8 mouse cellular contexts compared by ENCODE assay signal in the genomic region with DNA sequence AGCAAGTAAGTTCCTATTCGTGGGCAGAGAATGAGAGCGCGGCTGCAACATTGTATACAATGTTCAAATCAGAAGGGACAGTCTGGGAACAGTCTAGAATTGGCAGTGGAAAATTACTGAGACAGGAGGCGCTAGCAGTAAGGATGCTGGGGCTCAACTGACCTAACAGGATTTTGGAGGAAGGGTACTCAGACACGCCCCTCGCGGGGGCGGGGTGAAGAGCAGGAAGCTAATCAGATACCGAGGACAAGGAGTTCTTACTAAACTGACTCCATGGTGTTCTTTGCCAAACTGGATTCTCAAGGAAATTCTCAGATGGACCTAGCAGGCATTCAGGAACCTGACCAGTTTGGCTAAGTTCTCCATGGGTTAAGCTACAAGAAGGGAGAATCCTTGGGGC. TPM values are rescaled to one million over a fixed set of nuclear protein-coding genes. Genes with fewer than 3 reads are reported as not detected.
DNase-seq lines count a peak whose midpoint lies in the region; ATAC-seq and TF ChIP-seq lines count a peak whose summit lies in the region.
"Had no signal": no experiment of that assay in that cellular context is flagged by ENCODE, and none has a peak within 500 bp of the region (broad histone marks: within the 10 kb centered on the region; RNA-seq: fewer than 3 reads in every experiment).

No protein-coding gene starts in this region.

- no peaks in the 10 kb centered on the region for H3K9me3 ChIP-seq in hindbrain, embryonic 11.5 days (ENCODE audit: control insufficient read depth, low read length)
- no peaks in the 10 kb centered on the region for H3K9me3 ChIP-seq in hindbrain, embryonic 14.5 days (ENCODE audit: control insufficient read depth, low read length)
- H3K9me3 ChIP-seq in midbrain, postnatal 0 days (ENCODE audit: low read length): no peaks in the 10 kb centered on the region
- H3K9me3 ChIP-seq: embryonic facial prominence, embryonic 12.5 days had no signal

- H3K36me3 ChIP-seq in hindbrain, embryonic 11.5 days (ENCODE audit: control insufficient read depth, insufficient read depth, low read length): no peaks in the 10 kb centered on the region
- H3K36me3 ChIP-seq in hindbrain, embryonic 14.5 days (replicated peaks; ENCODE audit: control insufficient read depth, insufficient read depth): no peaks in the 10 kb centered on the region
- no peaks in the 10 kb centered on the region for H3K36me3 ChIP-seq in midbrain, postnatal 0 days (ENCODE audit: insufficient read depth, low read length)
- H3K36me3 ChIP-seq: embryonic facial prominence, embryonic 12.5 days had no signal

- H3K4me2 ChIP-seq in hindbrain, embryonic 11.5 days (replicated peaks; ENCODE audit: low read depth, low read length): no peak overlapping the region; the same call in 1 of the 2 replicates
- H3K4me2 ChIP-seq in hindbrain, embryonic 14.5 days (replicated peaks): no peak overlapping the region; the same call in 1 of the 2 replicates
- no peak overlapping the region for H3K4me2 ChIP-seq in midbrain, postnatal 0 days (ENCODE audit: low read depth, low read length, poor library complexity, severe bottlenecking)
- H3K4me2 ChIP-seq: embryonic facial prominence, embryonic 12.5 days had no signal

- H3K9ac ChIP-seq in hindbrain, embryonic 11.5 days (ENCODE audit: low read depth, low read length): no peak overlapping the region
- no peak overlapping the region for H3K9ac ChIP-seq in hindbrain, embryonic 14.5 days
- no peak overlapping the region for H3K9ac ChIP-seq in midbrain, postnatal 0 days (replicated peaks; ENCODE audit: low read length, poor library complexity, severe bottlenecking)
- H3K9ac ChIP-seq: embryonic facial prominence, embryonic 12.5 days had no signal

- ATAC-seq in hindbrain, embryonic 11.5 days (ENCODE audit: low FRiP score): no peak
- ATAC-seq in hindbrain, embryonic 14.5 days (ENCODE audit: low FRiP score): no peak
- no peak for ATAC-seq in midbrain, postnatal 0 days (ENCODE audit: low FRiP score)

- no peaks in the 10 kb centered on the region for H3K4me1 ChIP-seq in hindbrain, embryonic 11.5 days (replicated peaks; ENCODE audit: control insufficient read depth, insufficient read depth, low read length)
- no peaks in the 10 kb centered on the region for H3K4me1 ChIP-seq in hindbrain, embryonic 14.5 days (replicated peaks; ENCODE audit: control insufficient read depth, insufficient read depth, low read length)
- no peaks in the 10 kb centered on the region for H3K4me1 ChIP-seq in midbrain, postnatal 0 days (ENCODE audit: insufficient read depth, low read length)

- peak; percentile 65 for DNase-seq in hindbrain, embryonic 11.5 days (ENCODE audit: low spot score)
- no peak for DNase-seq in hindbrain, embryonic 14.5 days (ENCODE audit: low spot score)
- DNase-seq in embryo, embryonic 9.5 days (ENCODE audit: extremely low spot score): peak; percentile 56
- peak; percentile 73 for DNase-seq in kidney, postnatal 14 days
- DNase-seq in midbrain, postnatal 0 days (ENCODE audit: low spot score): peak; percentile 12
- DNase-seq in adrenal gland, adult 8-10 months: no peak
- no peak for DNase-seq in cerebellum, adult 11-12 months

- WGBS in hindbrain, embryonic 11.5 days: 29% methylated on average over 9 of the region's 9 CpGs
- 25% methylated on average over 9 of the region's 9 CpGs for WGBS in hindbrain, embryonic 14.5 days
- 24% methylated on average over 9 of the region's 9 CpGs for WGBS in midbrain, postnatal 0 days

- no peak overlapping the region for H3K4me3 ChIP-seq in hindbrain, embryonic 11.5 days (ENCODE audit: low read depth, low read length)
- H3K4me3 ChIP-seq in hindbrain, embryonic 14.5 days (replicated peaks; ENCODE audit: low read length): no peak overlapping the region
- H3K4me3 ChIP-seq in midbrain, postnatal 0 days (ENCODE audit: low read depth, low read length): no peak overlapping the region
- H3K4me3 ChIP-seq: embryonic facial prominence, embryonic 12.5 days had no signal

- H3K27ac ChIP-seq in hindbrain, embryonic 11.5 days (ENCODE audit: low read depth, low read length): no peak overlapping the region
- H3K27ac ChIP-seq in hindbrain, embryonic 14.5 days: no peak overlapping the region
- no peak overlapping the region for H3K27ac ChIP-seq in midbrain, postnatal 0 days (ENCODE audit: low read depth, low read length)
- H3K27ac ChIP-seq: embryonic facial prominence, embryonic 12.5 days had no signal

- H3K27me3 ChIP-seq in hindbrain, embryonic 11.5 days (ENCODE audit: control insufficient read depth, insufficient read depth, low read length): no peaks in the 10 kb centered on the region
- no peaks in the 10 kb centered on the region for H3K27me3 ChIP-seq in hindbrain, embryonic 14.5 days (ENCODE audit: control insufficient read depth, insufficient read depth, low read length)
- no peaks in the 10 kb centered on the region for H3K27me3 ChIP-seq in midbrain, postnatal 0 days (ENCODE audit: insufficient read depth, low read length)
- H3K27me3 ChIP-seq: embryonic facial prominence, embryonic 12.5 days had no signal

- no peak for TF ChIP-seq CTCF in midbrain, postnatal 0 days (IDR thresholded peaks at IDR 0.05)

RNA-seq across cellular contexts. Expression of gene Akr1b8, which starts 9.0 kb away (rescaled TPM):
- 31.8 and 33.0 TPM in 2 replicates for polyA plus RNA-seq in hindbrain, embryonic 11.5 days (2014; fragmentation: Nextera tagmentation; extraction: Ambion mirVana)
- 4.2 and 6.4 TPM in 2 replicates for polyA plus RNA-seq in hindbrain, embryonic 14.5 days (2014; fragmentation: Nextera tagmentation; extraction: Ambion mirVana)
- total RNA-seq in midbrain, postnatal 0 days (2014; rRNA removed): 0.38 and 1.4 TPM in 2 replicates
- 2.0 and 2.2 TPM in 2 replicates for polyA plus RNA-seq in midbrain, postnatal 0 days (2015; fragmentation: Nextera tagmentation; extraction: Ambion mirVana)
- total RNA-seq in adrenal gland, adult 8-10 months (2022): 100 to 1,000 TPM; 148 to 290 (median 206) TPM

RNA-seq across cellular contexts. Expression of gene Akr1b3, which starts 27.7 kb away (rescaled TPM):
- 217 and 249 TPM in 2 replicates for polyA plus RNA-seq in hindbrain, embryonic 11.5 days (2014; fragmentation: Nextera tagmentation; extraction: Ambion mirVana)
- 119 and 131 TPM in 2 replicates for polyA plus RNA-seq in hindbrain, embryonic 14.5 days (2014; fragmentation: Nextera tagmentation; extraction: Ambion mirVana)
- 65.2 and 79.8 TPM in 2 replicates for total RNA-seq in midbrain, postnatal 0 days (2014; rRNA removed)
- polyA plus RNA-seq in midbrain, postnatal 0 days (2015; fragmentation: Nextera tagmentation; extraction: Ambion mirVana): 102 and 105 TPM in 2 replicates
- total RNA-seq in adrenal gland, adult 8-10 months (2022): 100 to 1,000 TPM; 283 to 310 (median 299) TPM

RNA-seq across cellular contexts. Expression of gene Akr1b10, which starts 39.1 kb away (rescaled TPM):
- polyA plus RNA-seq in hindbrain, embryonic 11.5 days (2014; fragmentation: Nextera tagmentation; extraction: Ambion mirVana): 14.8 and 18.5 TPM in 2 replicates
- 10.4 and 13.2 TPM in 2 replicates for polyA plus RNA-seq in hindbrain, embryonic 14.5 days (2014; fragmentation: Nextera tagmentation; extraction: Ambion mirVana)
- total RNA-seq in midbrain, postnatal 0 days (2014; rRNA removed): 9.5 and 13.8 TPM in 2 replicates
- polyA plus RNA-seq in midbrain, postnatal 0 days (2015; fragmentation: Nextera tagmentation; extraction: Ambion mirVana): 15.0 and 15.4 TPM in 2 replicates
- total RNA-seq in adrenal gland, adult 8-10 months (2022): 100 to 1,000 TPM; 150 to 228 (median 186) TPM

Comparison
In these comparisons a context has a peak if more than half of its experiments do, and no peak if none do; other contexts are left out.
1. DNase-seq: peak in hindbrain, embryonic 11.5 days (single experiment), embryo, embryonic 9.5 days (single experiment), kidney, postnatal 14 days (single experiment) and midbrain, postnatal 0 days (single experiment); none in hindbrain, embryonic 14.5 days (single experiment), adrenal gland, adult 8-10 months (single experiment) and cerebellum, adult 11-12 months (single experiment).